Mouse (Mus musculus): Measurements from ENCODE around the gene Fbxl16. TPM values are rescaled to one million over a fixed set of nuclear protein-coding genes. Genes with fewer than 3 reads are reported as not detected.

Fbxl16 gene
- polyA plus RNA-seq, 1 experiment, result 4.7 TPM

DNA sequence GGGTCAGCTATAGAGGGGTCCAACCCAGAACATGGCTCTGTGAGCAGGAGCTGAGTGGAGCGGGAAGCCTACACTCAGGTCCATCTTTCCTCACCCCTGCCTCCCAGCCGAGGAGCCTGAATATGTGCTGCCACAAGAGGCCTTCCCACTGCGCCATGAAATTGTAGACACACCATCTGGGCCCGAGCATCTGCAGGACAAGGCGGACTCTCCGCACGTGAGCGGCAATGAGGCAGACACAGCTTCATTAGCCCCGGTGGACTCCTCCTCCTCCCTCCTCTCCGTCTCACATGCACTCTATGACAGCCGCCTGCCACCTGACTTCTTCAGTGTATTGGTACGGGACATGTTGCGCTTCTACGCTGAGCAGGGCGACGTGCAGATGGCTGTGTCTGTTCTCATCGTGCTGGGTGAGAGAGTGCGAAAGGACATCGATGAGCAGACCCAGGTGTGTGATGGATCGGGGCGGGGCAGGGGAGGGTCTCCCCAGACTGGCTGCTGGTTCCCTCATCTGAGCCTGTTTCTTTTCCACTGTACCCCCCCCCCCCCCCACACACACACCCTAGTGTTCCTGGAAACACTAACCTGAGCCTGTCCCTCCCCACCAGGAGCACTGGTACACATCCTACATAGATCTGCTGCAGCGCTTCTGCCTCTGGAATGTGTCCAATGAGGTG is 18.8 kb downstream of the Fbxl16 start:
- H3K27me3 ChIP-seq (ENCODE audit: control insufficient read depth, insufficient read depth, low read length, poor library complexity, severe bottlenecking), result no peaks in the 10 kb centered on the region
- no peak overlapping the region for H3K9ac ChIP-seq (ENCODE audit: low read depth, poor library complexity, severe bottlenecking)
- no peaks in the 10 kb centered on the region for H3K4me1 ChIP-seq (ENCODE audit: control insufficient read depth, insufficient read depth, low read length)
- TF ChIP-seq CTCF (IDR thresholded peaks at IDR 0.05; ENCODE audit: low read depth, low read length), result no peak
- no peak for TF ChIP-seq POLR2A (IDR thresholded peaks at IDR 0.05; ENCODE audit: insufficient read depth, low read length)
- no peak for TF ChIP-seq EP300 (IDR thresholded peaks at IDR 0.05; ENCODE audit: insufficient read depth, low read depth, low read length)
- H3K9me3 ChIP-seq (replicated peaks; ENCODE audit: control insufficient read depth, insufficient read depth, low read length, poor library complexity, severe bottlenecking), result no peaks in the 10 kb centered on the region
- no peak overlapping the region for H3K27ac ChIP-seq (ENCODE audit: insufficient read depth, low read length)
- H3K4me3 ChIP-seq (ENCODE audit: low read depth, low read length), result no peak overlapping the region
- peaks cover 16% of the 10 kb centered on the region for H3K36me3 ChIP-seq (ENCODE audit: control insufficient read depth, insufficient read depth, low read length, poor library complexity, severe bottlenecking)

DNA sequence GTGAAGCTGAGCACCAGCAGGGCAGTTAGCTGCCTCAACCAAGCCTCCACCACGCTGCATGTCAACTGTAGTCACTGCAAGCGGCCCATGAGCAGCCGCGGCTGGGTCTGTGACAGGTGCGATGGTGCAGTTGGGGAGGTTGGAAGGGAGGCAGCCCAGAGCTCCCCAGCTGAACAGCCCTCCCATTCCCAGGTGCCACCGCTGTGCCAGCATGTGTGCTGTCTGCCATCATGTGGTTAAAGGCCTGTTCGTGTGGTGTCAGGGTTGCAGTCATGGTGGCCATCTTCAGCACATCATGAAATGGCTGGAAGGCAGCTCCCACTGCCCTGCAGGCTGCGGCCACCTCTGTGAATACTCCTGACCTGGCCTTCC is 19.3 kb downstream of the Fbxl16 start:
- no peaks in the 10 kb centered on the region for H3K27me3 ChIP-seq (ENCODE audit: control insufficient read depth, insufficient read depth, low read length, poor library complexity, severe bottlenecking)
- H3K9me3 ChIP-seq (replicated peaks; ENCODE audit: control insufficient read depth, insufficient read depth, low read length, poor library complexity, severe bottlenecking), result no peaks in the 10 kb centered on the region
- H3K4me3 ChIP-seq (ENCODE audit: low read depth, low read length), result 0 out of 2 replicates have a peak overlapping the region, but pooled peaks have one; percentile 81
- no peaks in the 10 kb centered on the region for H3K4me1 ChIP-seq (ENCODE audit: control insufficient read depth, insufficient read depth, low read length)
- H3K27ac ChIP-seq (ENCODE audit: insufficient read depth, low read length), result no peak overlapping the region
- H3K9ac ChIP-seq (ENCODE audit: low read depth, poor library complexity, severe bottlenecking), result no peak overlapping the region
- peaks cover 16% of the 10 kb centered on the region for H3K36me3 ChIP-seq (ENCODE audit: control insufficient read depth, insufficient read depth, low read length, poor library complexity, severe bottlenecking)
- TF ChIP-seq EP300 (IDR thresholded peaks at IDR 0.05; ENCODE audit: insufficient read depth, low read depth, low read length) (no peak), POLR2A (IDR thresholded peaks at IDR 0.05; ENCODE audit: insufficient read depth, low read length) (no peak), CTCF (IDR thresholded peaks at IDR 0.05; ENCODE audit: low read depth, low read length) (no peak)

DNA sequence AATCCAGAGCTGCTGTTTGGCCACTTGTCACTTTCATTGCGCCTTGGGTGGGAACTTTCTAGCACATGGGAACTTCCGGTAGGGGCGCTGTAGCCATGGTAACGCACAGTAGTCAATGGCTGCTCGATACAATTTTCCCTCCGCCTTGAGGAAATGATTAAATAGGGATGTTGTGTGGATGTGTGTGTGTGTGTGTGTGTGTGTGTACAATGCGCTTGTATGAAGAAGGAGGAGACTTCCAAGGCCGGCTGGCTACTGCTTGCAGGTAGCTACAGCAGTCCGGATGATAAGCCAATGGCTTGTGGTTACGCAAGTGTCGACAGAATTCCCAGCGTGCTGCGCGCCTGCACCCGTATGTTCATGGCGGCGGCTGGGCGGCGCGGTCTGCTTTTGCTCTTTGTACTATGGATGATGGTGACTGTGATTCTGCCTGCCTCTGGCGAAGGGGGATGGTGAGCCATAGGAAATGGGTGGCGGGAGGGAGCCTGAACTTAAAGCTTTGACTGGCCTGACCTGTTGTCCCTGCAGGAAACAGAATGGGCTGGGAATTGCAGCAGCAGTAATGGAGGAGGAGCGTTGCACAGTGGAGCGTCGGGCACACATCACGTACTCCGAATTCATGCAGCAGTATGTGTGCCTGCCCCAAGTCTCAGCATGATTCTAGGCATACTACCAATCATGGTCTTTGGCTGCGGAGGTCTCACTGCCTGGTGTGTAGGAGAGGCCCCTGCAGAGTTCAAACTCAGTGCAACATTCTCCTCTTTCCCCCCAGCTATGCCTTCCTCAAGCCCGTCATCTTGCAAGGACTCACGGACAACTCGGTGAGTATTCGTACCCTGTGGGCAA is 20.1 kb downstream of the Fbxl16 start, which contains the start of gene Jmjd8:
Gene Jmjd8, plus strand, starts transcription at position 156 of the 846 bp plus-strand sequence.
- Histone ChIP-seq H3K4me1 (ENCODE audit: control insufficient read depth, insufficient read depth, low read length) (no peaks in the 10 kb centered on the region), H3K36me3 (ENCODE audit: control insufficient read depth, insufficient read depth, low read length, poor library complexity, severe bottlenecking) (peaks cover 16% of the 10 kb centered on the region), H3K27ac (ENCODE audit: insufficient read depth, low read length) (peak within 1 kb of the TSS; percentile 23; the same call in 1 of the 2 replicates)

DNA sequence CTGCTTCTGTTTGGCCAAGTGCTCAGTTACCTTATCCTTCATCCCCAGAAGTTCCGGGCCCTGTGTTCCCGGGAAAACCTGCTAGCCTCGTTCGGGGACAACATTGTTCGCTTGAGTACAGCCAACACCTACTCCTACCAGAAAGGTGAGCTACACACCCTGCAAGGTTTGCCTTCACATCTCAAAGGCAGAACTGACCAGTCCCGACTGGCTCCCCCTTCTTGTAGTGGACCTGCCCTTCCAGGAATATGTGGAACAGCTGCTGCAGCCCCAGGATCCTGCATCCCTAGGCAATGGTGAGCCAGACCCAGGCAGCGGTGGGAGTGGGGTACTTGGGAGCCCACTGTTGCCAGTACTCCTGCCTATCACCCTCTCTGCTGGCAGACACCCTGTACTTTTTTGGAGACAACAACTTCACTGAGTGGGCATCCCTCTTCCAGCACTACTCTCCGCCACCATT is 20.7 kb downstream of the Fbxl16 start:
- Histone ChIP-seq H3K4me1 (ENCODE audit: control insufficient read depth, insufficient read depth, low read length) (peaks cover under 1% of the 10 kb centered on the region), H3K4me3 (ENCODE audit: low read depth, low read length) (peak overlapping the region; percentile 81), H3K27ac (ENCODE audit: insufficient read depth, low read length) (peak overlapping the region; percentile 23; the same call in 1 of the 2 replicates), H3K27me3 (ENCODE audit: control insufficient read depth, insufficient read depth, low read length, poor library complexity, severe bottlenecking) (no peaks in the 10 kb centered on the region), H3K9me3 (replicated peaks; ENCODE audit: control insufficient read depth, insufficient read depth, low read length, poor library complexity, severe bottlenecking) (no peaks in the 10 kb centered on the region), H3K9ac (ENCODE audit: low read depth, poor library complexity, severe bottlenecking) (peak overlapping the region; percentile 36), H3K36me3 (ENCODE audit: control insufficient read depth, insufficient read depth, low read length, poor library complexity, severe bottlenecking) (peaks cover 16% of the 10 kb centered on the region)
- TF ChIP-seq EP300 (IDR thresholded peaks at IDR 0.05; ENCODE audit: insufficient read depth, low read depth, low read length) (no peak), CTCF (IDR thresholded peaks at IDR 0.05; ENCODE audit: low read depth, low read length) (no peak), POLR2A (IDR thresholded peaks at IDR 0.05; ENCODE audit: insufficient read depth, low read length) (no peak)

More for the DNA sequence above, 20.1 kb downstream of the Fbxl16 start, which contains the start of gene Jmjd8:
- Histone ChIP-seq H3K9ac (ENCODE audit: low read depth, poor library complexity, severe bottlenecking) (peak within 1 kb of the TSS; percentile 36), H3K9me3 (replicated peaks; ENCODE audit: control insufficient read depth, insufficient read depth, low read length, poor library complexity, severe bottlenecking) (no peaks in the 10 kb centered on the region), H3K4me3 (ENCODE audit: low read depth, low read length) (peak within 1 kb of the TSS; percentile 81), H3K27me3 (ENCODE audit: control insufficient read depth, insufficient read depth, low read length, poor library complexity, severe bottlenecking) (no peaks in the 10 kb centered on the region)
- TF ChIP-seq CTCF (IDR thresholded peaks at IDR 0.05; ENCODE audit: low read depth, low read length), result peak; percentile 15
- peak; percentile 72 for TF ChIP-seq POLR2A (IDR thresholded peaks at IDR 0.05; ENCODE audit: insufficient read depth, low read length)
- no peak for TF ChIP-seq EP300 (IDR thresholded peaks at IDR 0.05; ENCODE audit: insufficient read depth, low read depth, low read length)

DNA sequence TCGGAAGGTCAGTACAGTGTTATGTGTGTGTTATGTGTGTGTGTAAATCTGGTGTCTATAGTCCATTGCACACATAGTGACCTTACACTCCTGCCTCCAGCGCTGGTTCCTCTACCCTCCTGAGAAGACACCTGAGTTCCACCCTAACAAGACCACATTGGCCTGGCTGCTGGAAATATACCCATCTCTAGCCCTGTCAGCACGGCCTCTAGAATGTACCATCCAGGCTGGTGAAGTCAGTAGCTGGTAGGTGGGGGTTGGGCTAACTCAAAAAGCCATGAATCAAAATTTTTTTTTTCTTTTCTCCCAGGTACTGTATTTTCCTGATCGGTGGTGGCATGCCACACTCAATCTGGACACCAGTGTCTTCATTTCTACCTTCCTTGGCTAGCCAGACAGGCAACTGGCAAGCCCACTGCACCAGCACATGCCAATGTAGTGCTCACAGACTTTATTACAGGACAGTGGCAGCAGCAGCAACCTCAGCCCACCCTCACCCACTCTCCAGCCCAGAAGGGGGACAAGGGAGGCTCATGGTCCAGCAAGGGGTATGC is 21.4 kb downstream of the Fbxl16 start:
- peaks cover 4% of the 10 kb centered on the region for H3K4me1 ChIP-seq (ENCODE audit: control insufficient read depth, insufficient read depth, low read length)
- TF ChIP-seq CTCF (IDR thresholded peaks at IDR 0.05; ENCODE audit: low read depth, low read length), result no peak
- no peak for TF ChIP-seq POLR2A (IDR thresholded peaks at IDR 0.05; ENCODE audit: insufficient read depth, low read length)
- TF ChIP-seq EP300 (IDR thresholded peaks at IDR 0.05; ENCODE audit: insufficient read depth, low read depth, low read length), result no peak
- H3K27me3 ChIP-seq (ENCODE audit: control insufficient read depth, insufficient read depth, low read length, poor library complexity, severe bottlenecking), result no peaks in the 10 kb centered on the region
- no peak overlapping the region for H3K4me3 ChIP-seq (ENCODE audit: low read depth, low read length)
- H3K9ac ChIP-seq (ENCODE audit: low read depth, poor library complexity, severe bottlenecking), result no peak overlapping the region
- no peaks in the 10 kb centered on the region for H3K9me3 ChIP-seq (replicated peaks; ENCODE audit: control insufficient read depth, insufficient read depth, low read length, poor library complexity, severe bottlenecking)
- peaks cover 16% of the 10 kb centered on the region for H3K36me3 ChIP-seq (ENCODE audit: control insufficient read depth, insufficient read depth, low read length, poor library complexity, severe bottlenecking)
- H3K27ac ChIP-seq (ENCODE audit: insufficient read depth, low read length), result no peak overlapping the region
